14 mouse cellular contexts compared by ENCODE assay signal in the genomic region with DNA sequence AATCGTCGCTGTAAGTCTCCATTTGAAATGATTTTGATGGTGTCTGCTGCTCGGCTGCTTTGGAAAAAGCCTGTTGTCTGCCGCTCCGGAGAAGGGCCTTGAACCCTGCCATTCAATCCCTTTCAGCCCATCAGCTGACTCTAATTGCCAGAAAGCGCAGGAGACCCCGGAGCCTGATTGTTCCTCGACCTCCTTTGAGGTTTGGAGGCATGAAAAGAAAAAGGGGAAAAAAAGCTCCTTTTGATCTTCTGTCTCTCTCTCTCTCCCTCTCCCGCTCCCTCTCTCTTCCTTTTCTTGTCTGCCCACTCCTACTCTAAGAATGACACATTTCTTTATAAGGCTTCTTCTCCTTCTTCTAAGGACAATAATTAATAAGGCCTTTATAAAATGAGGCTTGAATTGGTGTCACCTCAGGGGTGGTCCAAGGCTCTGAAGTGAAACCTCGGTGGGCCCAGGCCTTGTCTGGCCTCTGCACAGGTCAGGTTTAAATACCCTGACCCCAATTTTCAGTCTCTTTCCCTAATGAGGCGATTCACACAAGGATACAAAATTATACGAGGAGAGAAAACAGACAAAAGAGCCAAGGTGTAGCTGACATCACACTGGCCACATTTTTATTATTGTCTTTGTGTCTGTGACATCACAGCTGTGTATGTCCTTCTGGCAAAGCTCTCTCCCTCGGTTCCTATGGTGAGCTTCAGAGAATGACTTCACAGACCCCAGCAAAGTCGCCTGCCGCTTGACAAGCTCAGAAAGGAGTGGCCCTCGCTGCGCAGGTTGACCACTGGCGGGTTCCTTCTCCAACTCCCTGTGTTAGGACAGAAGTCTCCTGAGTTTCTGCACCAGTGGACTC.
DNase-seq lines count a peak whose midpoint lies in the region; ATAC-seq lines count a peak whose summit lies in the region.
"Had no signal": no experiment of that assay in that cellular context is flagged by ENCODE, and none has a peak within 500 bp of the region (broad histone marks: within the 10 kb centered on the region; RNA-seq: fewer than 3 reads in every experiment).

No protein-coding gene starts in this region.

- H3K27ac ChIP-seq in hindbrain, embryonic 11.5 days (ENCODE audit: low read depth, low read length): no peak overlapping the region
- H3K27ac ChIP-seq in hindbrain, embryonic 16.5 days (ENCODE audit: low read depth, low read length): no peak overlapping the region
- H3K27ac ChIP-seq in forebrain, embryonic 12.5 days: peak overlapping the region; percentile 82
- H3K27ac ChIP-seq in limb, embryonic 11.5 days (replicated peaks; ENCODE audit: low read depth, low read length): no peak overlapping the region
- H3K27ac ChIP-seq: embryonic facial prominence, embryonic 15.5 days; kidney, embryonic 15.5 days; layer of hippocampus, adult 2 months had no signal

- H3K9ac ChIP-seq in hindbrain, embryonic 11.5 days (ENCODE audit: low read depth, low read length): no peak overlapping the region
- no peak overlapping the region for H3K9ac ChIP-seq in hindbrain, embryonic 16.5 days (ENCODE audit: low read depth, low read length)
- no peak overlapping the region for H3K9ac ChIP-seq in forebrain, embryonic 12.5 days
- no peak overlapping the region for H3K9ac ChIP-seq in limb, embryonic 11.5 days (ENCODE audit: low read length)
- H3K9ac ChIP-seq: embryonic facial prominence, embryonic 15.5 days; kidney, embryonic 15.5 days had no signal

- no peaks in the 10 kb centered on the region for H3K9me3 ChIP-seq in hindbrain, embryonic 11.5 days (ENCODE audit: control insufficient read depth, low read length)
- no peaks in the 10 kb centered on the region for H3K9me3 ChIP-seq in hindbrain, embryonic 16.5 days (ENCODE audit: control insufficient read depth, low read length)
- no peaks in the 10 kb centered on the region for H3K9me3 ChIP-seq in forebrain, embryonic 12.5 days
- H3K9me3 ChIP-seq in limb, embryonic 11.5 days (ENCODE audit: control insufficient read depth, low read length): no peaks in the 10 kb centered on the region
- H3K9me3 ChIP-seq: embryonic facial prominence, embryonic 15.5 days; kidney, embryonic 15.5 days had no signal

- DNase-seq in hindbrain, embryonic 11.5 days (ENCODE audit: low spot score): peak; percentile 63
- peak; percentile 36 for DNase-seq in limb, embryonic 11.5 days (ENCODE audit: low spot score)
- peak; percentile 77 for DNase-seq in retina, postnatal 1 day
- DNase-seq in left cerebral cortex, adult 8-10 months (ENCODE audit: low spot score in 2 of 2): no peak
- DNase-seq in adipocyte (ENCODE audit: low spot score): no peak
- no peak for DNase-seq in cerebellum, postnatal 36 days
- DNase-seq: cerebellum, adult 9-11 months; thymus, postnatal 14 days had no signal

- H3K4me1 ChIP-seq in hindbrain, embryonic 11.5 days (replicated peaks; ENCODE audit: control insufficient read depth, insufficient read depth, low read length): no peaks in the 10 kb centered on the region
- H3K4me1 ChIP-seq in hindbrain, embryonic 16.5 days (ENCODE audit: control insufficient read depth, insufficient read depth, low read depth, low read length): no peaks in the 10 kb centered on the region
- peaks cover 30% of the 10 kb centered on the region for H3K4me1 ChIP-seq in forebrain, embryonic 12.5 days
- peaks cover 8% of the 10 kb centered on the region; the same call in 1 of the 2 replicates for H3K4me1 ChIP-seq in limb, embryonic 11.5 days (ENCODE audit: control insufficient read depth, insufficient read depth, low read length)
- H3K4me1 ChIP-seq: embryonic facial prominence, embryonic 15.5 days; kidney, embryonic 15.5 days had no signal

- peak; percentile 85 for ATAC-seq in hindbrain, embryonic 11.5 days (ENCODE audit: low FRiP score)
- ATAC-seq in hindbrain, embryonic 16.5 days: no peak
- peak; percentile 87 for ATAC-seq in forebrain, embryonic 12.5 days (ENCODE audit: low FRiP score)
- ATAC-seq in limb, embryonic 11.5 days (ENCODE audit: insufficient number of reproducible peaks, low FRiP score, low TSS enrichment, low read depth): no peak
- ATAC-seq: inflammation-experienced regulatory T-cells, adult 6 months had no signal

- WGBS in hindbrain, embryonic 11.5 days: 10% methylated on average over 18 of the region's 18 CpGs
- WGBS in hindbrain, embryonic 16.5 days: 20% methylated on average over 18 of the region's 18 CpGs
- 7% methylated on average over 18 of the region's 18 CpGs for WGBS in forebrain, embryonic 12.5 days
- 19% methylated on average over 18 of the region's 18 CpGs for WGBS in limb, embryonic 11.5 days

- no peak overlapping the region for H3K4me3 ChIP-seq in hindbrain, embryonic 11.5 days (ENCODE audit: low read depth, low read length)
- no peak overlapping the region for H3K4me3 ChIP-seq in hindbrain, embryonic 16.5 days (ENCODE audit: low read length)
- no peak overlapping the region for H3K4me3 ChIP-seq in forebrain, embryonic 12.5 days (replicated peaks)
- no peak overlapping the region for H3K4me3 ChIP-seq in limb, embryonic 11.5 days (ENCODE audit: low read depth, low read length)
- H3K4me3 ChIP-seq: embryonic facial prominence, embryonic 15.5 days; kidney, embryonic 15.5 days; layer of hippocampus, adult 2 months had no signal

- H3K36me3 ChIP-seq in hindbrain, embryonic 11.5 days (ENCODE audit: control insufficient read depth, insufficient read depth, low read length): no peaks in the 10 kb centered on the region
- no peaks in the 10 kb centered on the region for H3K36me3 ChIP-seq in hindbrain, embryonic 16.5 days (ENCODE audit: control insufficient read depth, insufficient read depth, low read length)
- H3K36me3 ChIP-seq in forebrain, embryonic 12.5 days (replicated peaks): no peaks in the 10 kb centered on the region
- H3K36me3 ChIP-seq in limb, embryonic 11.5 days (ENCODE audit: control insufficient read depth, insufficient read depth, low read length): no peaks in the 10 kb centered on the region
- H3K36me3 ChIP-seq: embryonic facial prominence, embryonic 15.5 days; kidney, embryonic 15.5 days had no signal

- peak overlapping the region; percentile 19 for H3K4me2 ChIP-seq in hindbrain, embryonic 11.5 days (replicated peaks; ENCODE audit: low read depth, low read length)
- H3K4me2 ChIP-seq in hindbrain, embryonic 16.5 days (ENCODE audit: low read length): no peak overlapping the region
- H3K4me2 ChIP-seq in forebrain, embryonic 12.5 days: peak overlapping the region; percentile 38
- no peak overlapping the region for H3K4me2 ChIP-seq in limb, embryonic 11.5 days (ENCODE audit: low read depth, severe bottlenecking)
- H3K4me2 ChIP-seq: embryonic facial prominence, embryonic 15.5 days; kidney, embryonic 15.5 days had no signal

- H3K27me3 ChIP-seq in hindbrain, embryonic 11.5 days (ENCODE audit: control insufficient read depth, insufficient read depth, low read length): peaks cover 2% of the 10 kb centered on the region; the same call in 1 of the 2 replicates
- H3K27me3 ChIP-seq in hindbrain, embryonic 16.5 days (replicated peaks; ENCODE audit: control insufficient read depth, insufficient read depth, low read length): peaks cover 2% of the 10 kb centered on the region; the same call in 1 of the 2 replicates
- peaks cover 8% of the 10 kb centered on the region for H3K27me3 ChIP-seq in forebrain, embryonic 12.5 days
- H3K27me3 ChIP-seq in limb, embryonic 11.5 days (ENCODE audit: control insufficient read depth, insufficient read depth, low read length): no peaks in the 10 kb centered on the region
- H3K27me3 ChIP-seq: embryonic facial prominence, embryonic 15.5 days had no signal

Comparison
In these comparisons a context has a peak if more than half of its experiments do, and no peak if none do; other contexts are left out.
1. ATAC-seq: peak in hindbrain, embryonic 11.5 days (single experiment) and forebrain, embryonic 12.5 days (single experiment); none in hindbrain, embryonic 16.5 days (single experiment) and limb, embryonic 11.5 days (single experiment).
2. H3K4me2 ChIP-seq: peak in hindbrain, embryonic 11.5 days (single experiment) and forebrain, embryonic 12.5 days (single experiment); none in hindbrain, embryonic 16.5 days (single experiment) and limb, embryonic 11.5 days (single experiment).
3. DNase-seq: peak in hindbrain, embryonic 11.5 days (single experiment), limb, embryonic 11.5 days (single experiment) and retina, postnatal 1 day (single experiment); none in left cerebral cortex, adult 8-10 months (0 of 2), adipocyte (single experiment) and cerebellum, postnatal 36 days (0 of 2).